Mouse (Mus musculus): ENCODE results near the gene Tmem156. TPM values are rescaled to one million over a fixed set of nuclear protein-coding genes. Genes with fewer than 3 reads are reported as not detected.
"Not testable (repeated sequence)": the region's sequence is repeated elsewhere in the genome, so short reads cannot be mapped to it uniquely, and the experiment has no call there.

Gene Tmem156
- polyA plus RNA-seq, 1 experiment from 2014 or later = 0.74 TPM

DNA sequence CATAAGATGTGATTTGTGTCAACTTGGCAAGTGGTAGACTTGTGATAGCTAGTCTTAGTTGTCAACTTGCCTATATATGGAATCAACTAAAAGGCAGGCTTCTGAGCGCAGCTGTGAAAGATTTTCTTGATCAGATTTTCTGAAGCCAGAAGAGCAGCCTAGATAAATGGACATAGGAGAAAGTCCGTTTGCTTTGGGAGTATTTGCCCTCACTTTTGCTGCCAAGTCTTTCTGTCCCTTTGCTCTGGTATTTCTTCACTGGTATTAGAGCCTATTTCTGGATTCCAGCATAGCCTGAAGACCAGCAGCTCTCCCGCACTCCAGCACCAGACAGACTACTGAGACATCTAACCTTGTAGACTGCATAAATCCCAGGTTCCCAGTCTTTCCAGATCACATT, 30.7 kb upstream of the Tmem156 start:
- H3K9ac ChIP-seq (ENCODE audit: low read length) = no peak overlapping the region
- H3K4me2 ChIP-seq (ENCODE audit: low read length) = no peak overlapping the region
- H3K4me3 ChIP-seq (ENCODE audit: low read depth, low read length) = no peak overlapping the region
- DNase-seq (ENCODE audit: low spot score) (no peak), ATAC-seq (replicated peaks; ENCODE audit: low FRiP score, low TSS enrichment, low read depth) (no peak)
- no peaks in the 10 kb centered on the region for H3K4me1 ChIP-seq (replicated peaks; ENCODE audit: control insufficient read depth, insufficient read depth, low read length)
- H3K9me3 ChIP-seq (ENCODE audit: control insufficient read depth, low read length) = no peaks in the 10 kb centered on the region
- no peak overlapping the region for H3K27ac ChIP-seq (ENCODE audit: low read depth)
- WGBS = 84% methylated on average over 3 of the region's 3 CpGs
- no peaks in the 10 kb centered on the region for H3K27me3 ChIP-seq (replicated peaks; ENCODE audit: control insufficient read depth, insufficient read depth, low read length)
- H3K36me3 ChIP-seq (ENCODE audit: control insufficient read depth, insufficient read depth, low read length) = no peaks in the 10 kb centered on the region

GRCm38 (mm10) chr5:65119918-65120317, 28.0 kb upstream of the Tmem156 start:
- H3K27me3 ChIP-seq (replicated peaks; ENCODE audit: control insufficient read depth, insufficient read depth, low read length) = no peaks in the 10 kb centered on the region
- 70% methylated on average over 3 of the region's 3 CpGs for WGBS
- no peak overlapping the region for H3K9ac ChIP-seq (ENCODE audit: low read length)
- no peak overlapping the region for H3K4me3 ChIP-seq (ENCODE audit: low read depth, low read length)
- no peak for ATAC-seq (replicated peaks; ENCODE audit: low FRiP score, low TSS enrichment, low read depth)
- no peak for DNase-seq (ENCODE audit: low spot score)
- no peaks in the 10 kb centered on the region for H3K9me3 ChIP-seq (ENCODE audit: control insufficient read depth, low read length)
- H3K27ac ChIP-seq (ENCODE audit: low read depth) = no peak overlapping the region
- no peaks in the 10 kb centered on the region for H3K4me1 ChIP-seq (replicated peaks; ENCODE audit: control insufficient read depth, insufficient read depth, low read length)
- H3K4me2 ChIP-seq (ENCODE audit: low read length) = no peak overlapping the region
- 0 out of 2 replicates have a peak, but pooled peaks cover 7% of the 10 kb centered on the region for H3K36me3 ChIP-seq (ENCODE audit: control insufficient read depth, insufficient read depth, low read length)

DNA sequence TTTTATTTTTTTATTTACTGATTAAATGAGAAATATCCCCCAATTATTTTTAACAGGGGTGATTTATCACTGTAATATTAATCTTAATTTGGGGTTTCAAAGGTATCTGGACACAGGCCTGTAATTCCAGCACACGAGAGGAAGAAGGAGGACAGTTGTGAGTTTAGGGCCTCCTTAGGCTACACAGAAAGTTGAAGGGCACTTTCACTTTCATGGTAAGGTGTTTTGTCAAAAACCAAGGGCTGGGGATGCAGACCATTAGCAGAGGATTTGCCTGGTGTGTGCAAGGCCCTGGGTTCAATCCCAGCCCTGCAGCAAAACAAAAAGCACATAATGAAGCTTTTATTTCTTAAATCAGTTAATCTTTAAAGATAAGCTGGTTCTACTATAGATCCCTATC, 27.6 kb upstream of the Tmem156 start:
- Histone ChIP-seq H3K4me3 (ENCODE audit: low read depth, low read length) (no peak overlapping the region), H3K4me1 (replicated peaks; ENCODE audit: control insufficient read depth, insufficient read depth, low read length) (no peaks in the 10 kb centered on the region), H3K9ac (ENCODE audit: low read length) (no peak overlapping the region), H3K4me2 (ENCODE audit: low read length) (no peak overlapping the region), H3K9me3 (ENCODE audit: control insufficient read depth, low read length) (no peaks in the 10 kb centered on the region), H3K27me3 (replicated peaks; ENCODE audit: control insufficient read depth, insufficient read depth, low read length) (no peaks in the 10 kb centered on the region), H3K36me3 (ENCODE audit: control insufficient read depth, insufficient read depth, low read length) (0 out of 2 replicates have a peak, but pooled peaks cover 7% of the 10 kb centered on the region), H3K27ac (ENCODE audit: low read depth) (no peak overlapping the region)
- DNase-seq (ENCODE audit: low spot score) (no peak), ATAC-seq (replicated peaks; ENCODE audit: low FRiP score, low TSS enrichment, low read depth) (no peak)
- 82% methylated on average over 1 of the region's 1 CpGs for WGBS

GRCm38 (mm10) chr5:65116789-65117188, 24.9 kb upstream of the Tmem156 start:
- H3K4me1 ChIP-seq (replicated peaks; ENCODE audit: control insufficient read depth, insufficient read depth, low read length) = no peaks in the 10 kb centered on the region
- no peaks in the 10 kb centered on the region for H3K27me3 ChIP-seq (replicated peaks; ENCODE audit: control insufficient read depth, insufficient read depth, low read length)
- 0 out of 2 replicates have a peak, but pooled peaks cover 7% of the 10 kb centered on the region for H3K36me3 ChIP-seq (ENCODE audit: control insufficient read depth, insufficient read depth, low read length)
- no peak overlapping the region for H3K4me3 ChIP-seq (ENCODE audit: low read depth, low read length)
- H3K4me2 ChIP-seq (ENCODE audit: low read length) = no peak overlapping the region
- 97% methylated on average over 2 of the region's 2 CpGs for WGBS
- H3K9ac ChIP-seq (ENCODE audit: low read length) = no peak overlapping the region
- ATAC-seq (replicated peaks; ENCODE audit: low FRiP score, low TSS enrichment, low read depth) = no peak
- DNase-seq (ENCODE audit: low spot score) = no peak
- H3K27ac ChIP-seq (ENCODE audit: low read depth) = no peak overlapping the region
- no peaks in the 10 kb centered on the region for H3K9me3 ChIP-seq (ENCODE audit: control insufficient read depth, low read length)

DNA sequence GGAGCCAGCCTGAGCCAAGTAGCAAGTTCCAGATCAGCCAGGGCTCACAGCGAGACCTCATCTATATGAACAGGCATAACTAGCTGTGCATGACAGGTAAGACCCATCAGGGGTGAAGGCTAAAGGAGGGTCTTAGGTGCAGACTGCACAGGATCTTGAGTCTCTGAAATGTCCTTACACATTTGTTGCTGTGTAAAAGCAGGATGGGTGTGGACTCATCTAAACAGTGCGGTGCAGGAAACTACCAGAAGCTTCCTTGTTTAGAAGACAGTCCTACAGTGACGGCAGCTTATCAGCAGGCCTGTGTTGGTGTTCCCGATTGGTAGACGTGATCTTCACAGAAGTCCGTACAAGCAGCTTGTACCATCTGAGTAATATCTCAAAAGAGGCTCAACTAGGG, 21.4 kb upstream of the Tmem156 start:
- ATAC-seq (replicated peaks; ENCODE audit: low FRiP score, low TSS enrichment, low read depth) (no peak), DNase-seq (ENCODE audit: low spot score) (no peak)
- H3K9ac ChIP-seq (ENCODE audit: low read length) = no peak overlapping the region
- H3K4me2 ChIP-seq (ENCODE audit: low read length) = no peak overlapping the region
- no peak overlapping the region for H3K27ac ChIP-seq (ENCODE audit: low read depth)
- no peak overlapping the region for H3K4me3 ChIP-seq (ENCODE audit: low read depth, low read length)
- 0 out of 2 replicates have a peak, but pooled peaks cover 7% of the 10 kb centered on the region for H3K36me3 ChIP-seq (ENCODE audit: control insufficient read depth, insufficient read depth, low read length)
- WGBS = 70% methylated on average over 6 of the region's 6 CpGs
- H3K9me3 ChIP-seq (ENCODE audit: control insufficient read depth, low read length) = no peaks in the 10 kb centered on the region
- H3K4me1 ChIP-seq (replicated peaks; ENCODE audit: control insufficient read depth, insufficient read depth, low read length) = 0 out of 2 replicates have a peak, but pooled peaks cover 2% of the 10 kb centered on the region
- no peaks in the 10 kb centered on the region for H3K27me3 ChIP-seq (replicated peaks; ENCODE audit: control insufficient read depth, insufficient read depth, low read length)

DNA sequence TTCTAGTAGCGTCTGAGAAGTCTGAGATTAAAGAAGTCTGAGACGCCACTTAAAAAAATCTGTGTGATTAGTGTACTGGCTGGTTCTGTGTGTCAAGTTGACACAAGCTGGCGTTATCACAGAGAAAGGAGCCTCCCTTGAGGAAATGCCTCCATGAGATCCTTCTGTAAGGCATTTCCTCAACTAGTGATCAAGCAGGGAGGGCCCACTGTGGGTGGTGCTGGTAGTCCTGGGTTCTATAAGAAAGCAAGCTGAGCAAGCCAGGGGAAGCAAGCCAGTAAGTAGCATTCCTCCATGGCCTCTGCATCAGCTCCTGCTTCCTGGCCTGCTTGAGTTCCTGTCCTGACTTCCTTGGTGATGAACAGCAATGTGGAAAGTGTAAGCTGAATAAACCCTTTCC, 20.3 kb upstream of the Tmem156 start:
- WGBS = 40% methylated on average over 3 of the region's 3 CpGs
- H3K36me3 ChIP-seq (ENCODE audit: control insufficient read depth, insufficient read depth, low read length); H3K9me3 ChIP-seq (ENCODE audit: control insufficient read depth, low read length); DNase-seq (ENCODE audit: low spot score); H3K27ac ChIP-seq (ENCODE audit: low read depth); H3K27me3 ChIP-seq (replicated peaks; ENCODE audit: control insufficient read depth, insufficient read depth, low read length); H3K4me2 ChIP-seq (ENCODE audit: low read length); H3K4me1 ChIP-seq (replicated peaks; ENCODE audit: control insufficient read depth, insufficient read depth, low read length); H3K9ac ChIP-seq (ENCODE audit: low read length); ATAC-seq (replicated peaks; ENCODE audit: low FRiP score, low TSS enrichment, low read depth); H3K4me3 ChIP-seq (ENCODE audit: low read depth, low read length): not testable (repeated sequence)

GRCm38 (mm10) chr5:65107773-65108432, 16.0 kb upstream of the Tmem156 start:
- Histone ChIP-seq H3K4me1 (replicated peaks; ENCODE audit: control insufficient read depth, insufficient read depth, low read length) (0 out of 2 replicates have a peak, but pooled peaks cover 3% of the 10 kb centered on the region), H3K27ac (ENCODE audit: low read depth) (peak overlapping the region; percentile 66), H3K27me3 (replicated peaks; ENCODE audit: control insufficient read depth, insufficient read depth, low read length) (no peaks in the 10 kb centered on the region), H3K9me3 (ENCODE audit: control insufficient read depth, low read length) (no peaks in the 10 kb centered on the region), H3K36me3 (ENCODE audit: control insufficient read depth, insufficient read depth, low read length) (no peaks in the 10 kb centered on the region), H3K9ac (ENCODE audit: low read length) (peak overlapping the region; percentile 79), H3K4me2 (ENCODE audit: low read length) (peak overlapping the region; percentile 53), H3K4me3 (ENCODE audit: low read depth, low read length) (peak overlapping the region; percentile 67)
- 4% methylated on average over 29 of the region's 42 CpGs for WGBS
- ATAC-seq (replicated peaks; ENCODE audit: low FRiP score, low TSS enrichment, low read depth) (peak; percentile 71), DNase-seq (ENCODE audit: low spot score) (peak; percentile 73)

GRCm38 (mm10) chr5:65106876-65107772, 15.2 kb upstream of the Tmem156 start, which contains the start of gene Klhl5:
Klhl5 (plus strand) TSS chr5:65107539.
- Histone ChIP-seq H3K4me2 (ENCODE audit: low read length) (peak within 1 kb of the TSS; percentile 53), H3K9ac (ENCODE audit: low read length) (peak within 1 kb of the TSS; percentile 79), H3K4me3 (ENCODE audit: low read depth, low read length) (peak within 1 kb of the TSS; percentile 67), H3K4me1 (replicated peaks; ENCODE audit: control insufficient read depth, insufficient read depth, low read length) (0 out of 2 replicates have a peak, but pooled peaks cover 3% of the 10 kb centered on the region), H3K9me3 (ENCODE audit: control insufficient read depth, low read length) (no peaks in the 10 kb centered on the region), H3K36me3 (ENCODE audit: control insufficient read depth, insufficient read depth, low read length) (no peaks in the 10 kb centered on the region), H3K27me3 (replicated peaks; ENCODE audit: control insufficient read depth, insufficient read depth, low read length) (no peaks in the 10 kb centered on the region), H3K27ac (ENCODE audit: low read depth) (peak within 1 kb of the TSS; percentile 66)
- ATAC-seq (replicated peaks; ENCODE audit: low FRiP score, low TSS enrichment, low read depth) (peak; percentile 97), DNase-seq (ENCODE audit: low spot score) (peak; percentile 97)
- WGBS = 4% methylated on average over 46 of the region's 56 CpGs

All from intestine, embryonic 14.5 days (tissue).